In genomic region chr7:105738948-105739347, GRCm38 (mm10) we compare ENCODE assay signal across 8 mouse cellular contexts. TPM values are rescaled to one million over a fixed set of nuclear protein-coding genes. Genes with fewer than 3 reads are reported as not detected.
A peak's percentile ranks its signal among the peaks of the same experiment; 100 is the strongest.
DNase-seq lines count a peak whose midpoint lies in the region; ATAC-seq and TF ChIP-seq lines count a peak whose summit lies in the region.

No protein-coding gene starts in this region.

- no peak for TF ChIP-seq CTCF in embryonic fibroblast, embryonic 13.5 days (IDR thresholded peaks at IDR 0.05; ENCODE audit: borderline replicate concordance, insufficient read depth, low read length)

- peak overlapping the region; percentile 20 for H3K4me2 ChIP-seq in neural tube, embryonic 11.5 days (ENCODE audit: low read depth)
- no peak overlapping the region; the same call in 1 of the 2 replicates for H3K4me2 ChIP-seq in hindbrain, embryonic 12.5 days (replicated peaks)
- H3K4me2 ChIP-seq in myocyte (ENCODE audit: low read depth) = peak overlapping the region; percentile 97

- TF ChIP-seq POLR2A in embryonic fibroblast, embryonic 13.5 days (IDR thresholded peaks at IDR 0.05; ENCODE audit: low read depth, low read length) = peak; percentile 67
- peak; percentile 33 for TF ChIP-seq POLR2A in myocyte (IDR thresholded peaks at IDR 0.05; ENCODE audit: insufficient read length, low read depth)

- H3K4me1 ChIP-seq in neural tube, embryonic 11.5 days (ENCODE audit: control insufficient read depth, insufficient read depth, low read length) = peaks cover 12% of the 10 kb centered on the region
- H3K4me1 ChIP-seq in embryonic fibroblast, embryonic 13.5 days (ENCODE audit: control insufficient read depth, insufficient read depth, low read length) = peaks cover 9% of the 10 kb centered on the region
- peaks cover 23% of the 10 kb centered on the region for H3K4me1 ChIP-seq in hindbrain, embryonic 12.5 days

- peak; percentile 58 for DNase-seq in neural tube, embryonic 11.5 days (ENCODE audit: low spot score)
- DNase-seq in neural tube, embryonic 10.5 days (ENCODE audit: extremely low spot score, low spot score) = no peak
- DNase-seq in liver = peak; percentile 71
- DNase-seq in thymus, postnatal 10 days (ENCODE audit: low spot score in 2 of 2) = no peak
- DNase-seq in layer of hippocampus, postnatal 14 days (ENCODE audit: low spot score in 2 of 2) = no peak

- no peaks in the 10 kb centered on the region for H3K9me3 ChIP-seq in neural tube, embryonic 11.5 days (ENCODE audit: control insufficient read depth, low read length)
- no peaks in the 10 kb centered on the region for H3K9me3 ChIP-seq in hindbrain, embryonic 12.5 days (replicated peaks)

- WGBS in neural tube, embryonic 11.5 days = 35% methylated on average over 3 of the region's 3 CpGs
- 37% methylated on average over 3 of the region's 3 CpGs for WGBS in hindbrain, embryonic 12.5 days

- H3K4me3 ChIP-seq in neural tube, embryonic 11.5 days (ENCODE audit: low read depth, low read length) = no peak overlapping the region
- peak overlapping the region; percentile 99 for H3K4me3 ChIP-seq in embryonic fibroblast, embryonic 13.5 days (ENCODE audit: insufficient read depth, low read length)
- H3K4me3 ChIP-seq in hindbrain, embryonic 12.5 days = no peak overlapping the region
- peak overlapping the region; percentile 99 for H3K4me3 ChIP-seq in myocyte

- no peaks in the 10 kb centered on the region for H3K27me3 ChIP-seq in neural tube, embryonic 11.5 days (ENCODE audit: control insufficient read depth, insufficient read depth, low read length)
- H3K27me3 ChIP-seq in hindbrain, embryonic 12.5 days = no peaks in the 10 kb centered on the region
- no peaks in the 10 kb centered on the region for H3K27me3 ChIP-seq in myocyte (ENCODE audit: control insufficient read depth, insufficient read depth, insufficient read length)

- no peak overlapping the region for H3K27ac ChIP-seq in neural tube, embryonic 11.5 days (ENCODE audit: low read depth, low read length)
- H3K27ac ChIP-seq in embryonic fibroblast, embryonic 13.5 days (ENCODE audit: insufficient read depth, low read length) = peak overlapping the region; percentile 99
- H3K27ac ChIP-seq in hindbrain, embryonic 12.5 days = 0 out of 2 replicates have a peak overlapping the region, but pooled peaks have one; percentile 26

- no peak for ATAC-seq in neural tube, embryonic 11.5 days (ENCODE audit: insufficient read depth, low FRiP score, low TSS enrichment)
- ATAC-seq in hindbrain, embryonic 12.5 days (ENCODE audit: low FRiP score) = no peak

- no peak overlapping the region for H3ac ChIP-seq in myocyte (ENCODE audit: control insufficient read depth, insufficient read length)

- peaks cover 2% of the 10 kb centered on the region for H3K36me3 ChIP-seq in neural tube, embryonic 11.5 days (ENCODE audit: control insufficient read depth, insufficient read depth, low read length)
- H3K36me3 ChIP-seq in hindbrain, embryonic 12.5 days = peaks cover 36% of the 10 kb centered on the region
- peaks cover 18% of the 10 kb centered on the region for H3K36me3 ChIP-seq in myocyte (ENCODE audit: control insufficient read depth, insufficient read depth)

- no peak overlapping the region for H3K9ac ChIP-seq in neural tube, embryonic 11.5 days (ENCODE audit: low read length)
- H3K9ac ChIP-seq in hindbrain, embryonic 12.5 days = no peak overlapping the region

- H3K79me2 ChIP-seq in myocyte (ENCODE audit: control insufficient read depth, insufficient read depth) = peaks cover 65% of the 10 kb centered on the region

TF ChIP-seq in myocyte, 11 proteins besides CTCF, POLR2A, EP300 and RAD21:
- TF ChIP-seq MYOD1 (IDR thresholded peaks at IDR 0.05; ENCODE audit: control insufficient read depth in 1 of 3, insufficient read length in 2 of 3, low read depth in 2 of 3) (no peak), SRF (IDR thresholded peaks at IDR 0.05; ENCODE audit: control insufficient read depth, insufficient read length, low read depth) (peak; percentile 97), REST (IDR thresholded peaks at IDR 0.05; ENCODE audit: insufficient read depth, insufficient read length) (no peak), POLR2AphosphoS2 (IDR thresholded peaks at IDR 0.05; ENCODE audit: insufficient read length, low read depth) (peak; percentile 71), MAX (IDR thresholded peaks at IDR 0.05; ENCODE audit: low read depth) (no peak), MYOG (IDR thresholded peaks at IDR 0.05; ENCODE audit: control insufficient read depth in 1 of 3, insufficient read depth in 1 of 3, insufficient read length in 2 of 3, low read depth in 2 of 3) (no peak), TCF3 (IDR thresholded peaks at IDR 0.05; ENCODE audit: insufficient read length, low read depth) (no peak), CEBPB (IDR thresholded peaks at IDR 0.05; ENCODE audit: insufficient read depth, poor library complexity, severe bottlenecking) (no peak), E2F4 (IDR thresholded peaks at IDR 0.05; ENCODE audit: insufficient read depth) (no peak), TCF12 (IDR thresholded peaks at IDR 0.05; ENCODE audit: insufficient read depth, poor library complexity, severe bottlenecking) (no peak), USF1 (IDR thresholded peaks at IDR 0.05; ENCODE audit: low read depth) (no peak)
TF ChIP-seq in myocyte: peak in this region for 2.

RNA-seq across cellular contexts. Expression of gene Rrp8, which starts 1.8 kb away (rescaled TPM):
- polyA plus RNA-seq in neural tube, embryonic 11.5 days (2014; fragmentation: Nextera tagmentation; extraction: Ambion mirVana) = 37.5 and 50.7 TPM in 2 replicates
- polyA plus RNA-seq in embryonic fibroblast, embryonic 13.5 days (2011; ENCODE audit: insufficient read length, low read depth, missing spikeins) = 46.0 and 47.7 TPM in 2 replicates
- polyA plus RNA-seq in hindbrain, embryonic 12.5 days (2016; fragmentation: Nextera tagmentation; extraction: Ambion mirVana) = 32.7 and 36.6 TPM in 2 replicates
- 15.5 TPM for polyA plus RNA-seq in myocyte (2012; fragmentation: generic; extraction: Trizol)
- total RNA-seq in layer of hippocampus, postnatal 14 days (2021) = 10 to 100 TPM; 12.5 to 14.7 TPM

RNA-seq across cellular contexts. Expression of gene Ilk, which starts 2.6 kb away (rescaled TPM):
- 252 and 270 TPM in 2 replicates for polyA plus RNA-seq in neural tube, embryonic 11.5 days (2014; fragmentation: Nextera tagmentation; extraction: Ambion mirVana)
- 295 and 379 TPM in 2 replicates for polyA plus RNA-seq in embryonic fibroblast, embryonic 13.5 days (2011; ENCODE audit: insufficient read length, low read depth, missing spikeins)
- polyA plus RNA-seq in hindbrain, embryonic 12.5 days (2016; fragmentation: Nextera tagmentation; extraction: Ambion mirVana) = 216 and 226 TPM in 2 replicates
- 250 TPM for polyA plus RNA-seq in myocyte (2012; fragmentation: generic; extraction: Trizol)
- total RNA-seq in layer of hippocampus, postnatal 14 days (2021) = 100 to 1,000 TPM; 105 to 111 TPM

RNA-seq across cellular contexts. Expression of gene Taf10, which starts 5.2 kb away (rescaled TPM):
- polyA plus RNA-seq in neural tube, embryonic 11.5 days (2014; fragmentation: Nextera tagmentation; extraction: Ambion mirVana) = 183 and 191 TPM in 2 replicates
- polyA plus RNA-seq in embryonic fibroblast, embryonic 13.5 days (2011; ENCODE audit: insufficient read length, low read depth, missing spikeins) = 146 and 155 TPM in 2 replicates
- 146 and 171 TPM in 2 replicates for polyA plus RNA-seq in hindbrain, embryonic 12.5 days (2016; fragmentation: Nextera tagmentation; extraction: Ambion mirVana)
- polyA plus RNA-seq in myocyte (2012; fragmentation: generic; extraction: Trizol) = 249 TPM
- total RNA-seq in layer of hippocampus, postnatal 14 days (2021) = 100 to 1,000 TPM; 137 to 150 TPM

RNA-seq across cellular contexts. Expression of gene Tpp1, which starts 13.1 kb away (rescaled TPM):
- 47.5 and 54.8 TPM in 2 replicates for polyA plus RNA-seq in neural tube, embryonic 11.5 days (2014; fragmentation: Nextera tagmentation; extraction: Ambion mirVana)
- 200 and 265 TPM in 2 replicates for polyA plus RNA-seq in embryonic fibroblast, embryonic 13.5 days (2011; ENCODE audit: insufficient read length, low read depth, missing spikeins)
- polyA plus RNA-seq in hindbrain, embryonic 12.5 days (2016; fragmentation: Nextera tagmentation; extraction: Ambion mirVana) = 47.4 and 49.5 TPM in 2 replicates
- 40.4 TPM for polyA plus RNA-seq in myocyte (2012; fragmentation: generic; extraction: Trizol)
- 10 to 100 TPM; 54.0 to 54.2 TPM for total RNA-seq in layer of hippocampus, postnatal 14 days (2021)

RNA-seq across cellular contexts. Expression of gene Dchs1, which starts 48.5 kb away (rescaled TPM):
- 21.1 and 22.3 TPM in 2 replicates for polyA plus RNA-seq in neural tube, embryonic 11.5 days (2014; fragmentation: Nextera tagmentation; extraction: Ambion mirVana)
- polyA plus RNA-seq in embryonic fibroblast, embryonic 13.5 days (2011; ENCODE audit: insufficient read length, low read depth, missing spikeins) = 12.8 and 28.6 TPM in 2 replicates
- 26.9 and 28.6 TPM in 2 replicates for polyA plus RNA-seq in hindbrain, embryonic 12.5 days (2016; fragmentation: Nextera tagmentation; extraction: Ambion mirVana)
- polyA plus RNA-seq in myocyte (2012; fragmentation: generic; extraction: Trizol) = 0.49 TPM
- 10 to 100 TPM; 26.9 to 30.3 TPM for total RNA-seq in layer of hippocampus, postnatal 14 days (2021)

Comparison
In these comparisons a context has a peak if more than half of its experiments do, and no peak if none do; other contexts are left out.
1. DNase-seq: peak in neural tube, embryonic 11.5 days (single experiment) and liver (single experiment); none in neural tube, embryonic 10.5 days (single experiment), thymus, postnatal 10 days (0 of 2) and layer of hippocampus, postnatal 14 days (0 of 2).
2. H3K4me3 ChIP-seq: peak in embryonic fibroblast, embryonic 13.5 days (single experiment) and myocyte (single experiment); none in neural tube, embryonic 11.5 days (single experiment) and hindbrain, embryonic 12.5 days (single experiment).